Mouse (Mus musculus) bone marrow macrophage, adult 2 months (primary cell): ENCODE results near the gene Gnat2.

Experiments used
- CTCF ChIP-seq: IDR thresholded peaks from 2 replicates; pipeline ENCODE4 v1.5.1; 2012; ENCODE audit warnings: low read depth, mild to moderate bottlenecking, low read length, moderate library complexity
- POLR2A ChIP-seq: IDR thresholded peaks from 2 replicates; pipeline ENCODE4 v1.6.1; 2012; ENCODE audit warnings: mild to moderate bottlenecking, low read depth, low read length, borderline replicate concordance

GRCm38 (mm10) chr3:108092536-108093115, at the start of gene Gnat2:
- TF ChIP-seq POLR2A (no peak), CTCF (no peak)
